Mouse (Mus musculus) bone marrow macrophage, adult 2 months (primary cell): ENCODE measurements around the gene Dhrs7b.
"Not testable (repeated sequence)": the region's sequence is repeated elsewhere in the genome, so short reads cannot be mapped to it uniquely, and the experiment has no call there.

Experiments
- CTCF ChIP-seq: IDR thresholded peaks from 2 replicates; pipeline ENCODE4 v1.5.1; 2012; ENCODE audit warnings: low read depth, mild to moderate bottlenecking, low read length, moderate library complexity
- POLR2A ChIP-seq: IDR thresholded peaks from 2 replicates; pipeline ENCODE4 v1.6.1; 2012; ENCODE audit warnings: mild to moderate bottlenecking, low read depth, low read length, borderline replicate concordance

DNA sequence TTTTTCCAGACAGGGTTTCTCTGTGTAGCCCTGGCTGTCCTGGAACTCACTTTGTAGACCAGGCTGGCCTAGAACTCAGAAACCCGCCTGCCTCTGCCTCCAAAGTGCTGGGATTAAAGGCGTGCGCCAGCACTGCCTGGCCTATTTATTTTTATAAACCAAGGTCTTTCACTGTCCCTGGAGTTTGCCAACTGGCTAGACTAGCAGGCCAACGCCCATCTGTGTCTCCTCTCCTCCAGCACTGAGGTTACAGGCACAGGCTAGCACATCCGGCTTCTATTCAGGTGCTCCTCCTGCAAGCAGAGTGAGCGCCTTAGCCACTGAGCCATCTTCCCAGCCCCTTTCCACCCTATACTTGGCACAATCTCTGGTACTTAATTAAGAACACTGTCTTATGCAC lies 39.0 kb downstream of the Dhrs7b start:
- TF ChIP-seq CTCF, POLR2A: not testable (repeated sequence)
